Mouse (Mus musculus) monocyte, adult 2 months (primary cell): ENCODE data around the gene Vwf.

ENCODE experiments used
- DNase-seq, 2 experiments: peaks; one replicate each; pipeline ENCODE4 v3.0.0; 2022; ENCODE audit warnings: low spot score in 2 of 2, low read depth in 1 of 2

Vwf gene

DNA sequence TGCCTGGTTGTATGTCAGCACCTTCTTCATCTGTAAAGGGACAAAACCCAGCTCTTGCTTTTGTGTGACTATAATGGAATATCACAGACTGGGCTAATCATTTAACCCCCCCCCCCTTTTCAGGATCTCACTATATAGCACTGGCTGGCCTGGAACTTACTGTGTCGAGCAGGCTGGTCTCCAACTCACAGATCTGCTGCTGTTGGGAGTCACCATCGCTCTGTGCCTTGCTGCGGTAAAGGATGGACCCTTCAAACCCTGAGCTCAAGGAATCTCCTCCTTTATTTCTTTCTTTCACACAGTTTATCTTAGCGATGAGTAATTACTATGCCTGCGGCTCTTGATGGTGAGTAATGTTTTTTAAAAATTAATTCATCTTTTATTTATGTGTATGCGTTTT lies at the start of gene Vwf:
Gene Vwf (plus strand): TSS at position 301 of the 400 bp plus-strand sequence.
- no peak for DNase-seq

DNA sequence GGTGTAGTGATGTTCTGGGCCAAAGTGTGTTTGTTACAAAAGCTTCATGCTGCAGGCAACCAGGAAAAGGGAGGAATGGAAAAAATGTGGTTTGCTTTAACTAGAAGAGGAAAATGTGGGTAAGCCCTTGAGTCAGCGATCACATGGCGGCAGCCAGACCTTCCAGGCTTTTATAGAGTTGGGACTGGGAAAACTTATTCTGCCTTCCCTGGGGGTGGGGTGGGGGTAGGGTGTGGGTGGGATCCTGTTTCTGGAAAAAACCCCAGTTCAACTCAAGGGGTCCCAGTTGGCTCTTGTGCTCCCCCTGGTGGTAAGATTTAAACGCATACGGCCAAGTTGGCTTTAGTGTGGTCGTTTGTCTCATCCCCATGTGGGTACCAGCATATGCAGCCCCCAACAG lies 48.5 kb upstream of the Vwf start:
- DNase-seq: no peak

DNA sequence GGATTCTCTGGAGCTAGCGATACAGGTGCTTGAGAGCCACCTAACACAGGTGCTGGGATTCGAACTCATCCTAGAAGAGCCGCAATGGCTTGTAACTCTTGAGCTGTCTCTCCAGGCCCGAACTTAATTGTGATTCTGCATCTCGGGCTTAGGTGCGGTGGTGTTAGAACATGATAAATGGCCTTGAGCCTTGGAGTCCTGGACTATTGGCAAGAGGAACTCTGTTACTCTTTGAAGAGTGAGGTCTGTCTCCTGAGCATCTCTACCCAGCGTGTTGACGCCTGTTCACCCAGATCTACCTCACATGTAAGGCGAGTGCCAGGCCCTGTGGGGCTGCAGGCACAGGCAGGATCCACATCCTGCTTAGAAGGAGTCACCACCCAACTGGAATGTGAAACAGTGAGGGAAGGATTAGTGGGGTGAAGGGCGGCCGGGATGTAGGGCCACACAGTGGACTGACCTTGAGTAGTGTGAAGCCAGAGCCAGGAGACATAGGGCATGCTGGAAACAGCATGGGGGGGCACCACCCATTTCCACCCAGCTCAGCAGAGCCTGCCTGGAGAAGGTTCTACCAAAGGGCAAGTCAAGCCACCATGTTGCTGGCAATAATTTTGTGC lies 43.3 kb upstream of the Vwf start:
- no peak for DNase-seq

DNA sequence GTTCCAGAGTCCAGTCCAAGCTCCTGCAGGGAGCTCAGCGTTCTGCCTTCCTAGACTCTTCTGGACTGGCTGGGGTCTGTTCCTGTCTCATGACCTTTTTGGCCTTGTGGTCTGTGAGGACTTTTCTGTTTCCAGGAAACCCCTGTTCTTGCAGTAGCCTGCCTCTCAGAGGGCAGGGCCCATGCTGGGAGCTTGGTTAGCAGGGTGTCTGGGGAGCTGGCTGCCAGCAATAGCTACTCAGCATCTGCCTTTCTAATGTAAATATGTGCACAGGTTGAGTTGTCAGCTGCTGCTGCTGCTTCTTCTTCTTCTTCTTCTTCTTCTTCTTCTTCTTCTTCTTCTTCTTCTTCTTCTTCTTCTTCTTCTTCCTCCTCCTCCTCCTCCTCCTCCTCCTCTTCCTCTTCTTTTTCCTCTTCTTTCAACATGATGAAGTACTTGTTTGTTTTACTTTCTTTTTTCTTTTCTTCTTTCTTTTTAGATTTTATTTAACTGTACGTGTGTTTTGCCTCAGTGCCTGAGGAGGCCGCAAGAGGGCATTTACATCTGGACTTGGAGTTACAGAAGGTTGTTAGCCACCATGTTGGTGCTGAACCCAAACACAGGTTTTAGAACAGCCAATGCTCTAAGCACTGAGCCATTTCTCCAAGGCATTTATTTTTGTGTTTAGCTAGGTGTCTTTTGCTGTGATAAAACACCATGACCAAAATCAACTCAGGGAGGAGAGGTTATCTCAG lies 41.8 kb upstream of the Vwf start:
- no peak for DNase-seq

DNA sequence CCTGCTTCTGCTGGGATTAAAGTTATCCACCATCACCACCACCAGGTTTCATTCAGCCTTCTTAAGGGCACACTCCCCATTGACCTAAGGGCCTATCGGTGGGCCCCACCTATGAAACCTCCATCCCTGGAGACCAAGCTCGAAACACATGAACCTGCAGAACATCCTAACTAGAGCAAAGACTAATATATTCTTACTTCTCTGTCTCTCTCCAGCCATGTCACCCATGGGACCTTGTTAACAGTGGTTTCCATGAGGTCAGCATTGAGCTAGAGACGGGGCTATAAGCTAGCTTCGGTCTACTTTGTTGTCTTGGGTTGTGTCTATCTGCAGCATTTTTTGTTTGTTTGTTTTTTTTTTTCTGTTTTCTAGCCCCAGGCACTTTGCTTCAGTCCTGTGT lies 40.1 kb upstream of the Vwf start:
- DNase-seq: no peak

DNA sequence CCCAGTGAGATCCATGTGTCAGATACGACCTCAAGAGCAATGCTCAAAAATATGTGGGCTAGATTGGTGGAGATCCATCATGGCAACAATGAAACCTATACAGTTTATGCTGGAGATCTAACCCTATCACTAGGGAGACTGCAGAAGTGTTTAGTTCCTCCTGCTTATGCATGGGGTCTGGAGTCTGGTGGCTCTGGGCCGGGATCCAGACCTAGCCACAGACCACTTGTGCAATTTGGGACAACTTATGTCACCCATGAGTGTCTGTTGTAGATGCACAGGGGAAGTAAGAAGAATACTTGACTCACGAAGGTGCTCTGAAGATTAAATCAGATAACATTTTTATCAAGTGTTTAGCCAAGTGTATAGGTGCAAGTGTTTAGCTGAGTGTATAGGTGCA lies 36.8 kb upstream of the Vwf start:
- peak; percentile 26 to 41 for DNase-seq

DNA sequence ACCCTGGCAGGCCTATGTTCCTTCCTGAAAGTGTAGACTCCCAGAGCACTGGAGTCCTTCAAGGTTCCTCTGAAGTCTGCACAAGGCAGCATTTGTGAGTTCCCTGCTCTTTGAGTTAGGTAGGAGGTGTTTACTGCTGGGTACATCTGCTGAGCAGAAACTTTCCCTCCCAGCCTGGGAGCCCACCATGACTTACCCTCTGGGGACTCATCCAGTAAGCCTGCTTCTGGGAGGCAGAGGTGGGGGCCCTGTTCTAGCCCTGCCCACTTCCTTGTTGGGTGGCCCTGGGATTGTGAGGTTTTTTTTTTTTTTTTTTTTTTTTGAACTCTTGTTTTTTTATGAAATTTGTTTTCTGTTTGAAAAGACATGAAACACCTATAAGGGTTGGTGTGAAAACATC lies 35.9 kb upstream of the Vwf start:
- DNase-seq: no peak

DNA sequence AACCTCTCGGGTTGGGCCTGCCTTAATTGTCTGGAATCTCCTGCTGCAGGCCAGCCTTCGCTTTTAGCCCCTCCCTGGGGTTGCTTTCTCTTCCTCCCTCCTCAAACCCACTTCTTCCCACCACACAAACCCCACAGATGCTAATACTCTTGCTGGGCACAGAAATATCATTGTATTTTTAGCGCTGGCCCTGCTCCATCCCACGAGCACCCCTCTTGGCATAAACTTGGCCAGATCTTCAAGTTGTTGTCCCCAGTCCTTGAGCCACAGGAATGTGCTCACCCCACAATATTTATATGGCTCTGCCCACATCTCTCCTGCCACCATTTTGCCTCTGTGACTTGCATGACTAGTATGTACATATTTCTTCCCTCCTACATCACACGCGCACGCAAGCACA lies 35.4 kb upstream of the Vwf start:
- no peak for DNase-seq

DNA sequence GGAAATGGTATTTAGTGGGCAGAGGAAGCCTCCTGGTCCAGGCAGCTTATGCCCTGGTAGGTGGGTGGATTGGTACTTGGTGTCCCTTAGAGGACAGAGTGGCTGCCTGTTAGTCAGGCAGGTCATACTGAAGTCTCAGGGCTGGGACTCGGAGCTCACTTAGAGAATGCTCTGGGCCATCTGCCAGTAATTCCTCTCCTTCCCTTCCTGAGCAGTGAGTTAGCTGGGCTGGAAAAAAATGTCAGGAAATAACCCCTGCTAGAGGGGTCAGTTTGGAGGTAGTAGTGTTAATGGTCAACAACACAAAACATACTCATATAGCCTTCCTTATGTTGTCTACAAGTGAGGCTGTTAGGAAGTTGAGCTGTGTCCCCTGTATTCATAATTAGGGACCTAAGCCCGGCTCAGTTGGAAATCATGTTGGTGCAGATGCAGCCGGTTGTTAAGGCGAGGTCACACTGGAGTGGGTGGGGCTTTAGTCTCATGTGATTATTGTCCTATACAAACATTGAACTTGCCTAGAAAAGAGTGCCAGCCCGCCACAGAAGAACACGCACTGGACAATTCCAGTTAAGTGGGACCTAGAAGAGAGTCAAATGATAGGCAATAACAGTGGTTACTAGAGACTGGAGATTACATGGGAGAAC lies 33.5 kb upstream of the Vwf start:
- DNase-seq: no peak

DNA sequence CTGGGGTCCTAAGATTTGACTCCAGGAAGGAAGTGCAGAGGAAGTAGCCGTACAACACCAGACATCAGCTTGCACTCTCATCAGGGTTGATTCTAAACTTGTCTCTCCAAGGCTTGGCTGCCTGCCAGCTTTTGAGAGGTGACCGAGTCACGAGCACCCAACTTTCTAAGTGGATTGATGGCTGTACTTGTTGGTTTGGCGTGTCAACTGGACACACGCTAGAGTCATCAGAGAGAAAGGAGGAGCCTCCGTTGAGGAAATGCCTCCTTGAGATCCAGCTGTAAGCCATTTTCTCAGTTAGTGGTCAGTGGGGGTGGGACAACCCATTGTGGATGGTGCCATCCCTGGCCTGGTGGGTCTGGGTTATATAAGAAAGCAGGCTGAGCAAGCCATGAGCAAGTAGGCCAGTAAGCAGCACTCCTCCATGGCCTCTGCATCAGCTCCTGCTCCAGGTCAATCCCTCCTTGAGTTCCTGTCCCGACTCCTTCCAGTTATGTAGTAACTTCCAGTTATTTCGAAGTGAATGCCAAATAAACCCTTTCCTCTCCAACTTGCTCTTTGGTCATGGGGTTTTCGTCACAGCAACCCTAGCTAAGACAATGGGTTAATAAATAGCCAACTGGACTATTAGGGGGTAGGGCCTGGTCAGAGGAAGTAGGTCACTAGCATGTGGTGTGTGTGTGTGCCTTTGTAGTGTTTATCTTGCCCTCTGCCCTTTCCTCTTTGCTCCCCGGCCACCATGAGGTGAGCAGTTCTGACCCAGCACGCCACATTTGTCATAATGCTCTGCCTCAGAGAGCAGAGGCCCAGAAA lies 30.9 kb upstream of the Vwf start:
- DNase-seq: no peak

DNA sequence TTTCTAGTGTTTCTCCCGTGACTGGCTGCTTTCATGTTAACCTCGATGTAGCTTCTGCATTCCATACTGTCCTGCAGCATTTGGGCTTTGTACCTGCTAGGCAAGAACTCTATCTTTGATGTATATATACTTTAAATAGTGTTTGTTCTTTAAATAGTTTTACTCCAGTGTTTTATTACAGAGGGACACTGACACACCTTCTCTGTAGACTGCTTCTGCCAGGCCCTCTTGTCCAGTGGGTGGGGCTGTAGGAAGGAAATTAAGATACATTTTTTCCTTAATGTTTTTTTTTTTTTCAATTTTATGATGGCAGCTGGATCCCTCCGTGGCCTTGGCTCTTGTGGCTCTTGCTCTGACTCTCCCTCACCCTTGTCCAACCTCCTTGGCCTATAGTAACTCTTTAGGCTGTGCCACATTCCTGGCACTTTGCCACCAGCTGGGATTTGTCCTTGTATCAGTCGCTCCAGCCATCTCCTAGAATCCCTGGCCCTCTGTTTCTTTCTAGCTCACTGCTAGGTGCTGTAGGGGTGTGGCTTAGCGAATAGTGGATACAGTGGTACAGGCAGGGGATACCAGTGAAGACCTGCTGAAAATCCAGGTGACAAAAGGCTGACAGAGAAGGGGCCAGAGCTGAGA lies 24.9 kb upstream of the Vwf start:
- no peak for DNase-seq

DNA sequence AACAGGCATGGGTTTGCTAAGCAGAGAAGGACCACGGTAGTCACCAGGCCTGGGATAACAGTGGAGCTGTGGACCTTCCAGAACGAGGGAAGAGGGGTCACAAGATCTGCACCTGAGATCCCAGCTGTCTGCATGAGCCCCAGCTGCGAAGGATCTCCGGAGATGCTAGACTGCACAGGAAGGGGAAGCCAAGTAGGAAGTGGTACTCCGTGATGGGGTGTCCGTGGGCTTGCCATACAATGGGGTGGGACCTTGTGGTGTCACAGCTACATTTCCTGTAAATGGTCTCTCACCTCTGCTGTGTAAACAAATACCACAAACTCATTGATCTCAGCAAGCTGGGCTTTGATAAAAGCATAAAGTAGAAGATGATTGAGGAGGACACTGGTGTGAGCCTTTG lies 22.5 kb upstream of the Vwf start:
- no peak for DNase-seq

DNA sequence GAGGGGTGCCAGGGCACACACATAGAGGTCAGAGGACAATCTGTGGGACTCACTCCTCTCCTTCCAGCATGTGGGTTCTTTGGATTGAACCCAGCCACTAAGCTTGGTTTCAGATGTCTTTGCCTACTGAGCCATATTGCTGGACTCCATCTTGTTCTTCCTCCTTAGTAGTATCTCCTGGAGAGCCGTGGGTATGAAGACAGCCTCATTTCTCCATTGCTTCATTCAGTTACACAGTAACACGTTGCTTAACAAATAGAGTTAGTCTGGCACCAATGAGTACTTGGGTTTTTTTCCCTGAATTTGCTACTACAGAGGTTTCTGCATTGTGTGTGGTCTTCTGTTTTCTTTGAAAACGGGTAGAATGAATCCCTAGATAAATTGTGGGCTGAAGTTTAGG lies 20.5 kb upstream of the Vwf start:
- no peak for DNase-seq

DNA sequence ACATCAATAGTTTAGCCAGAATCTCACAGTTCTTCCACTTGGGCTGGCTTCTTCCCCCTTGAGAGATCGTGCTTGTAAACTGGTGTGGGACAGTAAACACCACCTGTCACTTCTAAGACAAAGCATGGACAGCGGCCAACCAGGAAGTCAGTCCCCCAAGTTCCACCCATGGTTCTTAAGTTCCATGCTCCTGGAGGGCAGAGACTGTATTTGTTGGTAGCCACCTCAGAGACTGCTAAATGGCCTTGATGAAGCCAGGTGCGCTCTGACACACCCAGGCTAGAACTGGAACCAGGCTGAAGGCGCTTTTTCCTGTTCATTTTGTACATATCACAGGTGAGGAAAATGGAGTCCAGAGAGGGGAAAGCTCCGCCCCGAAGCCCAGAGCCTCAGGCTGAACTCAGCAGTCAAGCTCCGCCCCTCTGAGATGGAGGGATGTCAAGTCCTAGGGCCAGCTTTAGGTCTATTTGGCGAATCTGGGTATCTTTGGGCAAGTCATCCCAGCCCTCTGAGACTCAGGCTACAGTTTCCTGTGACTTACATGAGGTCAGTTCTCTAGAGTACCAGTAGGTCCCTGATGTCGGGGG lies 17.9 kb upstream of the Vwf start:
- DNase-seq: no peak

DNA sequence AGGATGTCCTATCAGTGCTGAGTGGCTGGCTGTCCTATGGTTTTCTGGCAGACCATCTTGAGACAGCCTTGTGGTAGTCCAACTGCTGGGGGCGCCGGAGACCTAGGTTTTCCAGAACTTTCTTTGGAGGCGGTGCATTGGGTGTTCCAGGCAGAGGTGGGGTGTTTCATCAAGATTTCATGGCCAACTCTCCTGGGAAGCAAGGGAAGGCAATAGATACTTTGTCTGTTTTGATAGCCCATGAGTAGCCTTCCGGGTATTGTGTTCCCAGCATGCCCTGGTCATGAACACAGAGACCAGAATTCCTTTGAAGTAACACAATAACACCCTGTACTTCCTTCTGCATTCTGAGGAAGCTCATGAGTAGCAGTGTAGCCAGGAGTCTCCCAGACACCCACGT lies 17.1 kb upstream of the Vwf start:
- no peak for DNase-seq

DNA sequence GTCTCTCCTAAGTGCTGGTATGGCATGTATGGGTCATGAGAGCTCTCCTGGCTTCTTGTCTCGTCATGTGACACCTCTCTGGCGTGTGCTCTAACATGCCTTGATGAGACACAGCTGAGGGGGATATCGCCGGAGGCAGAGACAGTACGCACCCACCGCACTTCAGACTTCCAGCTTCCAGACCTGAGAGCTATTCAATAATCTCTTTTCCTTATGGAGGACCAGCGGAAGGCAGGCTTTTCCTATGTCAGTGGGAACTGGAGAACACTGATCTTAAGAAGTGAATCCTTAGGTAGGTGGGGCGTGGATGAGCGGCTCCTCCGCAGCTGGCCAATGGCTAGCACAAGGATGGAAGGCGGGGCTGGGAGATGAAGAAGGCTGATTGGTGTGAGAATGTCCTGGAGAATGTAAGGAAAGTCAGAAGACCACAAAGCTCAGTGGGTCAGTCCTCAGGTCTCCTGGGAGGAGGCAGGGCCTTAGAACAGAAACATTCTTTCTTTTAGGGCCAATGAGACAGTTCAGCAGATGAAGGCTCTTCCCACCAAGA lies 13.4 kb upstream of the Vwf start:
- no peak for DNase-seq

DNA sequence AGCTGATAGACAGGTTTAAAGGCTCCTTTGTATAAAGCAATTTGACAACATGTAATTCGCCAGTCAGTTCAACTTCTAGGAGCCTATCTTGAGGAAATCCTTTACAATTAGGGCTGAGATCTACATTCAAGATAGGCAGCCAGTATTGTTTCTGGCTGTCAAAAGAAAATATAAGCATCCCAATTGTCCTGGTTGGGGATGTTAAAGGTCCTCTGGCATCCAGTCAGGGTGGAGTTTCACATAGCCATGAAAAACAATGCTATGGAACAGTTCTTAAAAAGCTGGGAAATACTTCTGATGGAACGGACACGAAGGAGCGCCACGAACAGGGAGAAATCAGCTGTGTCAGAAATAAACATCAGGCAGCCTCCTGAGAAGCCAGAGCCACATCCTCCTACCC lies 11.6 kb upstream of the Vwf start:
- DNase-seq: no peak

DNA sequence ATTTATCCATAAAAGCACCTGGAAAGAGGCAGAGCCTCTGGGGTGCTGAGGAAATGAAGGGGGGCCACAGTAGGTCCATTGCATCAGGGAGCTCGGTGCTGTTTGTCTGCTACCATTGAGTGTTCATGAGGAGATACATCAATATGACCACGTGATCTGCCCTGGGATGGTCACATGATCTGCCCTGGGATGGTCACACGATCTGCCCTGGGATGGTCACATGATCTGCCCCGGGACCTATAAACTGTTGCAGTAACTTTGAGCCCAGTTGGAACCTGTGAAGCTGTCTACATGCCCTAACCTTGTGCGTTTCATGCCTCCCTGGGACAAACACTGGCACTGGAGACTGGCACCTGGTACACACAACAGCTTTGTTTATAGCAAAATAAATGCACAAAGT lies 8.1 kb upstream of the Vwf start:
- no peak for DNase-seq

DNA sequence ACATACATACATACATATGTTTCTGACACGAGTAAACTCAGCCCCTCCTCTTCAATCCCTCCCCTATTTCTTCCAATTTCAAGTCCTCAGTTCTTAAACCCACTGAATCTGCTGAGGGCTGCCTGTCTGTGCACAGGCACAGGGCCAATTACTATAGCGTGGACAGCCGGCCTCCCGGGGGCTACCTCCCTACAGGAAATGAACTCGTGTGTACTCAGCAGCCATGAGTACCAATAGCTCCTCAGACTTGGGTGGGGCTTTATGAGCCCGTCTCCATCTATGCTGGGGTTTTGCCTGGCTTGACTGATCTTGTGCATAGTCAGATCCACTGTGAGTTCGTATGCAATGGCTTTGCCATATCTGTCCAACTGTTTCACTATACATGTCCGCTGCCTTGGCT lies 7.2 kb upstream of the Vwf start:
- no peak for DNase-seq

DNA sequence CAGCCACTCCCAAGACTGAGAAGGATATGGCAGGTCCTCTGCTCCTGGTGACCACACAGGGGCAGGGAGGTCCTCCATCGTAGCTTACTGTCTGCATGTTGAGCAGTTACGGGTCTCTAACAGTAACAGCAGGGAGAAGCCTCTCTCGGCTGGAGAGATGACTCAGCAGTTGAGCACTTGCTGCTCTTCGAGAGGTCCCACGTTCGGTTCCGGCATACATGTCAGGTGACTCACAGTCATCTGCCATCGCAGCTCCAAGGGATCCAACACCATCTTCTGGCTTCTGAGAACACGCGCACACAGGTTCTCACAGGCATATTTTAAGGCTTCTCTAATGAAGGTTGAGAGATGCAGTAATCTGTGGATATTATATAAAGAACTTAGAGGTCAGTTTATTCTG lies 6.4 kb upstream of the Vwf start:
- DNase-seq: no peak

DNA sequence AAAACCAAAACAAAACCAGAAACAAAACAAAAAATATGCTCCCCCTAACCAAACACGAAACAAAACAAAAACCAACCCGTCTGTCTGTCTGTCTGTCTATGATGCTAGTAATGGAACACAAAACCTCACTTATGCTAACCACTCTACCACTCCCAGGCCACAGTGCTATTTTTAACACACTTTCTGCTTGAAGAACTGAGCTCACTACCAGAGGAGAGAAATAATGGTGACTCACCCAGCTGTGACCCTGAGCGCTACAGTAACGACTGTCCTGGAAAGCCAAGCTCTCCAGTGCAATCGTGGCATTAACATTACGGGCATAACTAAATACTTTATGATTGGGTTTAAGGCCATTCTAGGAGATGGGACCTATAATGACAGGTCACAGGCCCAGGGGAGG lies 5.7 kb upstream of the Vwf start:
- DNase-seq: no peak
